Mouse (Mus musculus): ENCODE results near the gene Gpr65.
"Not testable (repeated sequence)": the region's sequence is repeated elsewhere in the genome, so short reads cannot be mapped to it uniquely, and the experiment has no call there.

Gpr65 gene

GRCm38 (mm10) chr12:98268441-98269369 is at the start of gene Gpr65:
Gpr65 (plus strand) TSS chr12:98268635.
- no peak for DNase-seq (ENCODE audit: extremely low read depth, low read depth, low spot score)

GRCm38 (mm10) chr12:98223286-98223685 is 45.1 kb upstream of the Gpr65 start:
- DNase-seq (ENCODE audit: extremely low read depth, low read depth, low spot score) = no peak

DNA sequence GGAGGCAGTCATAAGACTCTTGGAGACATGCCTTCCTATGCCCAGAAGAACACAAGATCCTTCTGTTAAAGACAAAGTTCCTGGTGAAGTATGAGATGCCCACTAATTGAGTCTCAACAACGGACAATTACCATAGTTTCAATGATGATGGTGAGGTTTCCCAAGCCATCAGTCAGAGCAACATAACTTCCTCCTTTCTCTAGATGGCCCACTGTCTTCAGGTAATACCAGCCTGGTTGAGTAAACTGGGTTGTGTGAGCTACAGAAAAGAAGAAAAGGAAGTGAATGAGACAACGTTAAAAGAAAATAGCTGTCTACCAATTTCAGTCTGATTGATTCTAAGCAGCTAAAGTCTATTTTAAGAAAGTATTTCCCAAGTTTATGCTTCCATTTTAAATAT is 41.4 kb upstream of the Gpr65 start:
- DNase-seq (ENCODE audit: extremely low read depth, low read depth, low spot score) = no peak

DNA sequence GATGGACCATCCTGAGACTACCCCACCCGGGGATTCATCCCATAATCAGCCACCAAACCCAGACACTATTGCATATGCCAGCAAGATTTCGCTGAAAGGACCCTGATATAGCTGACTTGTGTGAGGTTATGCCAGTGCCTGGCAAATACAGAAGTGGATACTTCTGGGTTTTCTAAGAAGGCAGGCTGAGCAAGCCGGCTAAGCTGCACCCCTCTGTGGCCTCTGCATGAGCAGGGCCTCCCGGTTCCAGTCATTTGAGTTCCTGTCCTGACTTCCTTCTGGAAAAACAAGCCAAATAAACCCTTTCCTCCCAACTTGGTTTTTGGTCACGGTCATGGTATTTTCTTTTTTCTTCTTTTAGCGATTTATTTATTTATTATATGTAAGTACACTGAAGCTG is 30.0 kb upstream of the Gpr65 start:
- not testable (repeated sequence) for DNase-seq (ENCODE audit: extremely low read depth, low read depth, low spot score)

DNA sequence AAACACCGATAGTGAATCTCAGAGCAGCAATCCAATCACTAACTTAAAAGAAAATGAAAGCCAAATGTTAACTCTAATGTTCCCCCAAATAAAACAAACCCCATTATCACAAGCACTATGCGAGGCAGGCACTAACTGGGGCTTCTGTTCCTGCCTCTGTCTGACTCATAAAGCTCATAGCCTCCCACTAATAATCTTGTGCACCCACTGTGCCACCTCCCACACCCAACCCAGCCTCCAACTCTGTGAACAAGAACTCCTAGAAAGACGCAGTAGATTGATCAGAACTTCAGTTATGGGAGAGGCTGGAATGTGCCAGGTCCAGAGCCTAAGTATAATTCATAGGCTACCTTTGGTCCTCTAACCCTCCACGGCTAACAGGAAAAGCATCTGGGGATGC is 24.3 kb upstream of the Gpr65 start:
- DNase-seq (ENCODE audit: extremely low read depth, low read depth, low spot score) = no peak

GRCm38 (mm10) chr12:98244865-98245264 is 23.6 kb upstream of the Gpr65 start:
- no peak for DNase-seq (ENCODE audit: extremely low read depth, low read depth, low spot score)

DNA sequence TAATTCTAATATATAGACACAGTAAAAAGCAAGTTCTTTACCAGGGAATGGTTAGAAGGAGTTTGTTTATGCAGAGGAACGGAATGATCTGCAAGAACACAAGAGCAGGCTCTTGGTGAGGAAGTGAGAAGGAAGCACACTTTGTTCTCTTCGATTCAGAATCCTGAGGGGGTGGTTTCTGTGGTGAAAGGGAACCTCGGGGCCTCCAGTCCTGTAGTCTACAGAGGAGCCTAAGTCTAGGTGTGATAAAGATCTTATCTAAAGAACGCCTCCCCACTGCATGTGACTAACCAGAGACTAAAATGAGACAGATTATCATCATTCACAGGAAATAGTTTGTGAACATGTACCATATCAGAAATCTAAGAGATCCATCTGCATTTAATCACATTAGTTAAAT is 21.6 kb upstream of the Gpr65 start:
- DNase-seq (ENCODE audit: extremely low read depth, low read depth, low spot score) = no peak

DNA sequence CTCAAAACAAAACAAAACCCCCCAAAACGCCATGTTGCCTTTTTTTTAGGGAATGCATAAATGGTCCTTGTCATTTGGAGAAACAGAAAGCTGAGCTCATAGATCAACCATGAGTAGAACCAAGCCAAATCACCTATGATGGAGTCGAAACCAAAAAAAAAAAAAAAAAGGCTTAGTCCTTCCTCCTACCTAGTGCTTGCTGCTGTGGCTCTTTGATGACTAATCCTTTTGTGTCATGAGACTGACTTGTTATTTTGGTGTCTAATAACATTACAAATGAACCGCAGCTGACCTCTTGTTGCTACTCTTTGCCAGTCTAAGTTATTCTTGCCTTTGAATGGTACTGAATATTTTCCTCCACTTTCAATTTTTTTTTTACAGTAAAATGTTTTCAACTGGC is 18.8 kb upstream of the Gpr65 start:
- DNase-seq (ENCODE audit: extremely low read depth, low read depth, low spot score) = no peak

DNA sequence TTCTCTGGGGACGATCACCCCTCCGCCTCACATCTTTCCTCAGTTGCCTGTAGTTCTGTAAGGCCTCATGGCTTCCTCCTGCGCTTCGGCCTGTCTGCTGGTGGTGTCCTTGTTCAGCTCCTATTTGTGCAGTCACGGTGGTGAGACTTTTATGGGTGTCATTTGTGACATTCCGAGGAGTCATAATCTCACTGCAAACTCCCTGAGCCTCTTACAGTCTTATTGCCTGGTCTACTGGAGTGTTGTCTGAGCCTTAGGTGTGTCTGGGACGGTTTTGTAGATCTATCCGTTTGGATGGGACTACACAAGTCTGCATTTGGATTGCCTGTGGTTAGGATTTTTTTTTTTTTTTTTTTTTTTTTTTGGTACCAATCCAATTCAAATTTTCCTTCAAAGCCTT is 18.1 kb upstream of the Gpr65 start:
- no peak for DNase-seq (ENCODE audit: extremely low read depth, low read depth, low spot score)

GRCm38 (mm10) chr12:98252417-98252816 is 16.0 kb upstream of the Gpr65 start:
- no peak for DNase-seq (ENCODE audit: extremely low read depth, low read depth, low spot score)

- no peak for DNase-seq (ENCODE audit: extremely low read depth, low read depth, low spot score)
These were observed 13.0 kb upstream of the Gpr65 start for GRCm38 (mm10) chr12:98255373-98255995.

DNA sequence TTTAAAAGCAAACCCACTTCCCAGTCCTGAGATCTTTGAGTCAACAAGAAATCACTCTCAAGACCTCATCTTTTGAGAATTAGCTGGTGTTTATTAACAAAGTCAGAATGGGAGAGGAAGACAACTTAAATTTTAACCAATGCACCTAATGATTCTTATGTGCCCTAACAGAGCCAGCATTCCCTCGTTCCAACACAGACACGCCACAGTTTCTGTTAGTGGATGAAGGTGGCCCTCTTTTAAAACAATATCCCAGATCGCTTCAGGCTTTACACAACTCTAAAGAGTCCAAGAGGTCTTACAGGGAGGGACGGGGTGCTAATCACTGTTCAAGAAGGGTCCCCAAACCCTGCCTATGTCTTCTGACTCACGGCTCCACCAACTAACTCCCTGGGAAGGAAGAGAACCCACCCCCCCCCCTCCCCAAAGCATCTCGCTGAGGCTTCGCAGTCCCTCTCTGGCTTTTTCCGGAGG is 10.0 kb upstream of the Gpr65 start:
- DNase-seq (ENCODE audit: extremely low read depth, low read depth, low spot score) = no peak

DNA sequence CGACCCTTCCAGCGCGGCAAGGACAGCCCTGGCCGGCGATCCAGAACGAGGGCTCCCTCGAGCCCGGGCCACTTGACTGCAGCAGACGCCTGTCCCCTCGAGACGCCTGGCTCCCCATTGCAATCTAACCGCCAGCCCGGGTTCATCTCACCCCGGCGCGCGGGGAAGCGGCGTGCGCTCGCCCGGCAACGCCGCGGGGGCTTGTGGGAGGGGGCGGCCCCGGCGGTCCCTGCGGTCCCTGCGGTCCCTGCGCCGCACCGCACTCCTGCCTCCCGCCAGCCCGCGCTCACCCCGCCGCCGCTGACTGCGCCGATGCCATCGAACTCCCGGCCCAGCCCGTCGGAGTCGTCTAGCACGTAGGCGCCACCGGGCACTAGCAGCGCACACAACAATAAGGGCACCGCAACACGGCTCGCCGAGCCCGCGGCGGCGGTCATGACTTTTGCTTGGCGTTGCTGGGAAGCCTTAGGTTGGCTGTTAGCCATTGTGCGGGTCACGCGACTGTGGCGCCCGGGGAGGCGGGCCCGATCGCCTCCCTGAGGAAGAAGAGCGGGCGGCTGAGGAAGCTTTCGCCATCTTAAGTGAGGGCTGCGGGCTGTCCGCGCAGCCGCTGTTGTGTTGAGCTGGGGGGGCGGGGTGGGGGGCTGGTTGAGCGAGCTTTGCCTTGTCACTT is 9.5 kb upstream of the Gpr65 start, which contains the start of gene Galc:
Gene Galc (minus strand): TSS at position 615 of the 673 bp plus-strand sequence.
- no peak for DNase-seq (ENCODE audit: extremely low read depth, low read depth, low spot score)

DNA sequence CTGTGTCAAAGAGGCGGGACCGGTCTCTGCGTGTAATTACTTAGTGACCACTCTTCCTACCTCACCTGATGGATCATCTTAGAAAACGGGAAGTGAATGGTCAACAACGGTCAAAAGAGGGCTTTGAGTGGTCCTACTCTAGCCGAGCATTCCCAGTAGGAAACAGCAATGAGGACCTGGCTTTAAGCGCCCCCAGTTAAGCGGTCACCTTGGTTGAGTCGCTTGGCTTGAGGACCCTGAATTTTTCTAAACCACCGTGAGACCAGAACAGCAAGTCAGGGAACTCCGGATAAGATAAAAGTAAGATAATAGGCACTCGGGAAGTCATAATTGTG is 8.9 kb upstream of the Gpr65 start:
- DNase-seq (ENCODE audit: extremely low read depth, low read depth, low spot score) = no peak

- DNase-seq (ENCODE audit: extremely low read depth, low read depth, low spot score) = no peak
These were observed 2.7 kb upstream of the Gpr65 start for GRCm38 (mm10) chr12:98265697-98266096.

DNA sequence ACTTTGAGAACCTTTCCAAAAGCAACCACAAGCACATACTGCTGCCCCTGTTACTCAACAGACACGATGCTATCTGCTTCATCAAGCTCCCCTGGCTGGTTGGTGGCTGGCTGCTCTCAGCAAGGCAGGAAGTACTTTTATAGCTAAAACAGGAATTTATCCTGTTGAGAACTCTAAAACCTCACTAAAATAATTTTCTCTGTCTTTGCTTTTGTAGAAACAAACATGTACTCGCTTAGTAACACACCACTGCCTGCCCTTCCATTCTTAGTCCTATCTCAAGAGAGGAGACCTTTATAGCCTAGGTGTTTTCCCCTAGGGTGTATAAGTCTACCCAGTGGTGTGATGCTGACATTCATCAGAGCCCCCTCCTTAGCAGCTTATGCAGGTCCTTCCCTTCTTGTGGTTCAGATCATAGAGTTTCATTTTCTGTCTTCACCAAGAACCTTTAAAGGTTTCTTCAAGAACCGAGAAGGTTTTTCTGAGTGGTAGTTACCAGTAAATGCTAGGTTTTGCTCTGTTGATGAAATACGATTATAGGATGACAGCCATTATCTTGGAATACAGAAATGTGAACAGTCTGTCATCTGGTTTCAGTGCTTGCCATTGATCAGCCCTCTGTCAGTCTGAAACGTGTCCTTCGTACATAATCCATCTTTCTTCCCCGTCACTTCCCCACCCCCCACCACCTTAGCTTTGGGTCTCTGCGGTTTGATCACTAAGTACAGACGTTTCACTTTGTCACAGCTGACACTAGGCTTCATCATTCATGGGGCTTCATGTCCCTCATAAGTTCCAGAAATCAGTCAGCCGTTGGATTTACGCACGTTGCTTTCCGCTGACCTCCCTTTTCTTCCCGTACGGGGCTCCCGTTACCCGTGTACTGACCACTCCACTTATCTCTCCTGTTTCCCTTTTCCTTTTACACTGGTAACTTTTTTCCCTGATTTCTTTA is 1.6 kb downstream of the Gpr65 start:
- no peak for DNase-seq (ENCODE audit: extremely low read depth, low read depth, low spot score)

GRCm38 (mm10) chr12:98270810-98271566 is 2.6 kb downstream of the Gpr65 start:
- DNase-seq (ENCODE audit: extremely low read depth, low read depth, low spot score) = no peak

DNA sequence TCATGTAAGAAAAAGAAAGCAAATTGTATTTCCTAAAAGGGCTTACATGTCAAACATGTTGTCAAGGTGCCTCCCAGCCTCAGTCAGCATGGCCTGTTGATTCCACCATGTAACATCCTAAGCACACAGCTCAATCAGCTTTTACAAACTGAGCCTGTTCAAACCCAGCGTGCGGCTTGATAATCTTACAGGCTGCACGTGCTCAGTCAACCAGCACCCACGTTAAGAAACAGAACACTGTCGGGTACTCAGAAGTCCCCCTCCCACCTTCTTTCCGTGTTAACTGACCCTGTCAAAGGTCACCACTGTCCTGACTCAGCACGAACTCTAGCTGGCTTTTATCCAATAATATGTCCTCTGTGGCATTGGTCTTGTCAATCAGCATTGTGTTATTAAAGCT is 4.0 kb downstream of the Gpr65 start:
- no peak for DNase-seq (ENCODE audit: extremely low read depth, low read depth, low spot score)

DNA sequence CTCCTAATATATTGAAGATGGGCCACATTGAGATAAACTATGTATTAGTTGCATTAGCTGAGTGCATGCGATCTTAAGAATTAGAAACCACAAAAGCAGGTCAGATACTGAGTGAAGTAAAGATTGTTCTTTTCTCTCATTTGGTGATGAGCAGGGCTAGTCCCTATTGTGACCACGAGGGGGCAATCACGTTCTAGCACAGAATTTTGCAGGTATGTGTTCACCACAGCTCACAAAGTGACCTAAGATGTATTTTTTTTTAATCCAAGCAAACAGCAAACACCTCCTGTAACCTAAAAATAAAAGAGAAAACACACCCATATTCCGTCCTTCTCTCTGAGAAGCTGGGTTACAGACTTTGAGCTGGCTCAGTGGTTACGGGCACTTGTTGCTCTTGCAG is 12.1 kb downstream of the Gpr65 start:
- DNase-seq (ENCODE audit: extremely low read depth, low read depth, low spot score) = no peak

DNA sequence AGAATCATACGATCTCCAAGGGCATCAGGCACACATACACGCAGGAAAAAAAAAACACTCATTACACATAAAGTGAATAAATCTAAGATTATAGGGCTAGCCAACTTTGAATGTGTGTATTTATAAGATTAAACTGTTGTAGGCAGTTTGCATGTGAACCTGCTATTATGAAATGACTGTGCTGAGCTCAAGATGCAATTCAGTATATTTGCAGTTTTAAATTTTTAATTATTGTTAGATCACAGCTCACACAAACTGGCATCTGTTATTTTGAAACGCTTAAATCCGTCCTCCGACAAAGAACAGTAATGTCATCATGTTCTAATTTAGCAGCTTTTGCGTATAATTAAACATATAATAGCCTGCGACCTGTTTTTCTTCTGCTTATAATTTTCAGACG is 12.6 kb downstream of the Gpr65 start:
- no peak for DNase-seq (ENCODE audit: extremely low read depth, low read depth, low spot score)
